Mouse (Mus musculus) testis, adult 2 months (tissue): ENCODE results near the gene Tsc1.

Source experiments
- CTCF ChIP-seq: fragments of 200-500 bp; IDR thresholded peaks from 2 replicates; pipeline ENCODE4 v1.5.1; 2012; ENCODE audit warnings: low read depth, mild to moderate bottlenecking, inconsistent platforms, low read length, moderate library complexity; ENCODE audit not compliant: control insufficient read depth, insufficient read depth, insufficient replicate concordance
- POLR2A ChIP-seq: fragments of 200-500 bp; IDR thresholded peaks from 2 replicates; pipeline ENCODE4 v1.6.1; 2012; ENCODE audit warnings: low read depth, mild to moderate bottlenecking, inconsistent platforms, low read length, moderate library complexity; ENCODE audit not compliant: control insufficient read depth

DNA sequence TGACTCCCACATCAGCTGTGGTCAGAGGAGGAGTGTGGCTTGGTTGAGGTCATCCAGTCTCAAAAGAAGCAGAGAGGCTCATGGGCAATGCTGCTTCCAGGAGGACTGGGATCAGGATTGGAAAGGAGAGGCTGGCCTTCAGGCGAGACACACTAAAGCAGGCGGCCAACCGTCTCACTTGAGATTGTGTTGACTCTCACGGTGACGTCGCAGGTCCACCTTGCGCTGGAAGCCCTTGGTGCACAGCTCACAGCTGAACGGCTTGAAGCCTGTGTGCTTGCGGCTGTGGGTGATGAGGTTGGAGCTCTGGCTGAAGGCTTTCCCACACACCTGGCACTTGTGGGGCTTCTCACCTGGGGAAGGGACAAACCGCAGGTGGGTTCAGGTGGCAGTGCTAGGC is 31.2 kb upstream of the Tsc1 start:
- TF ChIP-seq CTCF: no peak
- TF ChIP-seq POLR2A: no peak
